Mouse (Mus musculus): ENCODE measurements around the gene Hdac4. TPM values are rescaled to one million over a fixed set of nuclear protein-coding genes. Genes with fewer than 3 reads are reported as not detected.

Gene Hdac4
- polyA plus RNA-seq, 1 experiment = 18.1 TPM

GRCm38 (mm10) chr1:92159804-92160203, 35.7 kb downstream of the Hdac4 start:
- Histone ChIP-seq H3K4me1 (ENCODE audit: control insufficient read depth, insufficient read depth, low read length) (peaks cover 3% of the 10 kb centered on the region; the same call in 1 of the 2 replicates), H3K27ac (ENCODE audit: control insufficient read depth, insufficient read depth, low read depth, low read length, poor library complexity) (no peak overlapping the region), H3K4me3 (replicated peaks; ENCODE audit: control insufficient read depth, low read depth, low read length) (no peak overlapping the region)
- TF ChIP-seq CTCF (IDR thresholded peaks at IDR 0.05; ENCODE audit: control insufficient read depth, insufficient read depth, low read length) (no peak), POLR2A (IDR thresholded peaks at IDR 0.05; ENCODE audit: borderline replicate concordance, control insufficient read depth, low read depth, low read length) (no peak)
- whole genome bisulfite sequencing = 54% methylated on average over 4 of the region's 4 CpGs

- TF ChIP-seq POLR2A (IDR thresholded peaks at IDR 0.05; ENCODE audit: borderline replicate concordance, control insufficient read depth, low read depth, low read length) (no peak), CTCF (IDR thresholded peaks at IDR 0.05; ENCODE audit: control insufficient read depth, insufficient read depth, low read length) (no peak)
- H3K27ac ChIP-seq (ENCODE audit: control insufficient read depth, insufficient read depth, low read depth, low read length, poor library complexity) = no peak overlapping the region
- no peak overlapping the region for H3K4me3 ChIP-seq (replicated peaks; ENCODE audit: control insufficient read depth, low read depth, low read length)
- no peaks in the 10 kb centered on the region; the same call in 1 of the 2 replicates for H3K4me1 ChIP-seq (ENCODE audit: control insufficient read depth, insufficient read depth, low read length)
- WGBS = 84% methylated on average over 1 of the region's 1 CpGs
Measured at GRCm38 (mm10) chr1:92150201-92150600, 45.3 kb downstream of the Hdac4 start.

GRCm38 (mm10) chr1:92148527-92148926, 47.0 kb downstream of the Hdac4 start:
- Histone ChIP-seq H3K4me3 (replicated peaks; ENCODE audit: control insufficient read depth, low read depth, low read length) (no peak overlapping the region), H3K4me1 (ENCODE audit: control insufficient read depth, insufficient read depth, low read length) (no peaks in the 10 kb centered on the region; the same call in 1 of the 2 replicates)
- WGBS = 91% methylated on average over 1 of the region's 1 CpGs

GRCm38 (mm10) chr1:92144868-92145534, 50.5 kb downstream of the Hdac4 start:
- Histone ChIP-seq H3K27ac (ENCODE audit: control insufficient read depth, insufficient read depth, low read depth, low read length, poor library complexity) (no peak overlapping the region), H3K4me1 (ENCODE audit: control insufficient read depth, insufficient read depth, low read length) (no peaks in the 10 kb centered on the region; the same call in 1 of the 2 replicates), H3K4me3 (replicated peaks; ENCODE audit: control insufficient read depth, low read depth, low read length) (no peak overlapping the region)
- WGBS = 86% methylated on average over 6 of the region's 6 CpGs
- TF ChIP-seq CTCF (IDR thresholded peaks at IDR 0.05; ENCODE audit: control insufficient read depth, insufficient read depth, low read length) (no peak), POLR2A (IDR thresholded peaks at IDR 0.05; ENCODE audit: borderline replicate concordance, control insufficient read depth, low read depth, low read length) (no peak)

More at GRCm38 (mm10) chr1:92148527-92148926, 47.0 kb downstream of the Hdac4 start:
- no peak overlapping the region for H3K27ac ChIP-seq (ENCODE audit: control insufficient read depth, insufficient read depth, low read depth, low read length, poor library complexity)
- TF ChIP-seq CTCF (IDR thresholded peaks at IDR 0.05; ENCODE audit: control insufficient read depth, insufficient read depth, low read length) (no peak), POLR2A (IDR thresholded peaks at IDR 0.05; ENCODE audit: borderline replicate concordance, control insufficient read depth, low read depth, low read length) (no peak)

- no peak for TF ChIP-seq CTCF (IDR thresholded peaks at IDR 0.05; ENCODE audit: control insufficient read depth, insufficient read depth, low read length)
- no peak for TF ChIP-seq POLR2A (IDR thresholded peaks at IDR 0.05; ENCODE audit: borderline replicate concordance, control insufficient read depth, low read depth, low read length)
- Histone ChIP-seq H3K4me1 (ENCODE audit: control insufficient read depth, insufficient read depth, low read length) (no peaks in the 10 kb centered on the region; the same call in 1 of the 2 replicates), H3K4me3 (replicated peaks; ENCODE audit: control insufficient read depth, low read depth, low read length) (no peak overlapping the region), H3K27ac (ENCODE audit: control insufficient read depth, insufficient read depth, low read depth, low read length, poor library complexity) (no peak overlapping the region)
- WGBS = 79% methylated on average over 6 of the region's 6 CpGs
Measured at GRCm38 (mm10) chr1:92143331-92143895, 52.1 kb downstream of the Hdac4 start.

GRCm38 (mm10) chr1:92142793-92143192, 52.7 kb downstream of the Hdac4 start:
- Histone ChIP-seq H3K4me3 (replicated peaks; ENCODE audit: control insufficient read depth, low read depth, low read length) (no peak overlapping the region), H3K4me1 (ENCODE audit: control insufficient read depth, insufficient read depth, low read length) (no peaks in the 10 kb centered on the region; the same call in 1 of the 2 replicates), H3K27ac (ENCODE audit: control insufficient read depth, insufficient read depth, low read depth, low read length, poor library complexity) (no peak overlapping the region)
- no peak for TF ChIP-seq POLR2A (IDR thresholded peaks at IDR 0.05; ENCODE audit: borderline replicate concordance, control insufficient read depth, low read depth, low read length)
- TF ChIP-seq CTCF (IDR thresholded peaks at IDR 0.05; ENCODE audit: control insufficient read depth, insufficient read depth, low read length) = no peak
- WGBS = 88% methylated on average over 4 of the region's 4 CpGs

- Histone ChIP-seq H3K4me3 (replicated peaks; ENCODE audit: control insufficient read depth, low read depth, low read length) (no peak overlapping the region), H3K4me1 (ENCODE audit: control insufficient read depth, insufficient read depth, low read length) (no peaks in the 10 kb centered on the region), H3K27ac (ENCODE audit: control insufficient read depth, insufficient read depth, low read depth, low read length, poor library complexity) (no peak overlapping the region)
- no peak for TF ChIP-seq POLR2A (IDR thresholded peaks at IDR 0.05; ENCODE audit: borderline replicate concordance, control insufficient read depth, low read depth, low read length)
- TF ChIP-seq CTCF (IDR thresholded peaks at IDR 0.05; ENCODE audit: control insufficient read depth, insufficient read depth, low read length) = no peak
- 83% methylated on average over 4 of the region's 4 CpGs for WGBS
Measured at GRCm38 (mm10) chr1:92139001-92139400, 56.5 kb downstream of the Hdac4 start.

- H3K27ac ChIP-seq (ENCODE audit: control insufficient read depth, insufficient read depth, low read depth, low read length, poor library complexity) = no peak overlapping the region
- no peaks in the 10 kb centered on the region for H3K4me1 ChIP-seq (ENCODE audit: control insufficient read depth, insufficient read depth, low read length)
- 61% methylated on average over 2 of the region's 2 CpGs for WGBS
- TF ChIP-seq CTCF (IDR thresholded peaks at IDR 0.05; ENCODE audit: control insufficient read depth, insufficient read depth, low read length) (no peak), POLR2A (IDR thresholded peaks at IDR 0.05; ENCODE audit: borderline replicate concordance, control insufficient read depth, low read depth, low read length) (no peak)
- no peak overlapping the region for H3K4me3 ChIP-seq (replicated peaks; ENCODE audit: control insufficient read depth, low read depth, low read length)
Measured at GRCm38 (mm10) chr1:92137136-92137848, 58.2 kb downstream of the Hdac4 start.

All from bone marrow, adult 2 months (tissue).